Mouse (Mus musculus): ENCODE measurements around the gene Rpl23.
A peak's percentile ranks its signal among the peaks of the same experiment; 100 is the strongest.
"Not testable (repeated sequence)": the region's sequence is repeated elsewhere in the genome, so short reads cannot be mapped to it uniquely, and the experiment has no call there.

Rpl23 gene

GRCm38 (mm10) chr11:97799994-97800690 lies 17.9 kb upstream of the Rpl23 start:
- peak; percentile 84 for DNase-seq (ENCODE audit: low spot score)

- DNase-seq (ENCODE audit: low spot score), result peak; percentile 83
Measured at GRCm38 (mm10) chr11:97799146-97799993, 17.1 kb upstream of the Rpl23 start.

GRCm38 (mm10) chr11:97798782-97799145 lies 16.5 kb upstream of the Rpl23 start, which contains the start of gene Lasp1:
Gene Lasp1, plus strand, starts transcription at chr11:97799000.
- peak; percentile 91 for DNase-seq (ENCODE audit: low spot score)

GRCm38 (mm10) chr11:97798083-97798435 lies 15.8 kb upstream of the Rpl23 start:
- no peak for DNase-seq (ENCODE audit: low spot score)

GRCm38 (mm10) chr11:97797369-97798082 lies 15.3 kb upstream of the Rpl23 start:
- no peak for DNase-seq (ENCODE audit: low spot score)

- DNase-seq (ENCODE audit: low spot score), result peak; percentile 79
Measured at GRCm38 (mm10) chr11:97796910-97797309, 14.7 kb upstream of the Rpl23 start.

- peak; percentile 74 for DNase-seq (ENCODE audit: low spot score)
Measured at GRCm38 (mm10) chr11:97793165-97793564, 10.9 kb upstream of the Rpl23 start.

GRCm38 (mm10) chr11:97790778-97791438 lies 8.7 kb upstream of the Rpl23 start:
- not testable (repeated sequence) for DNase-seq (ENCODE audit: low spot score)

GRCm38 (mm10) chr11:97789727-97790126 lies 7.5 kb upstream of the Rpl23 start:
- DNase-seq (ENCODE audit: low spot score), result no peak

GRCm38 (mm10) chr11:97787961-97788360 lies 5.7 kb upstream of the Rpl23 start:
- no peak for DNase-seq (ENCODE audit: low spot score)

GRCm38 (mm10) chr11:97782564-97782895 lies 293 bp upstream of the Rpl23 start:
- no peak for DNase-seq (ENCODE audit: low spot score)

GRCm38 (mm10) chr11:97781478-97781831 lies 782 bp downstream of the Rpl23 start:
- no peak for DNase-seq (ENCODE audit: low spot score)

GRCm38 (mm10) chr11:97779968-97780701 lies 2.1 kb downstream of the Rpl23 start:
- DNase-seq (ENCODE audit: low spot score), result no peak

GRCm38 (mm10) chr11:97778918-97779317 lies 3.3 kb downstream of the Rpl23 start:
- no peak for DNase-seq (ENCODE audit: low spot score)

GRCm38 (mm10) chr11:97777129-97777529 lies 5.1 kb downstream of the Rpl23 start:
- no peak for DNase-seq (ENCODE audit: low spot score)

GRCm38 (mm10) chr11:97776497-97777128 lies 5.6 kb downstream of the Rpl23 start:
- no peak for DNase-seq (ENCODE audit: low spot score)

- no peak for DNase-seq (ENCODE audit: low spot score)
Measured at GRCm38 (mm10) chr11:97775808-97776496, 6.3 kb downstream of the Rpl23 start, which contains the start of gene 1700001P01Rik. Gene 1700001P01Rik, minus strand, starts transcription at chr11:97775918.

- DNase-seq (ENCODE audit: low spot score), result no peak
Measured at GRCm38 (mm10) chr11:97775186-97775585, 7.1 kb downstream of the Rpl23 start.

GRCm38 (mm10) chr11:97771410-97771809 lies 10.8 kb downstream of the Rpl23 start:
- DNase-seq (ENCODE audit: low spot score), result no peak

- DNase-seq (ENCODE audit: low spot score), result no peak
Measured at GRCm38 (mm10) chr11:97769704-97770103, 12.5 kb downstream of the Rpl23 start.
